Mouse (Mus musculus) midbrain, postnatal 0 days (tissue): ENCODE results near the gene Tsen2. TPM values are rescaled to one million over a fixed set of nuclear protein-coding genes. Genes with fewer than 3 reads are reported as not detected.

Experiments used
- ATAC-seq: fragments of 200-750 bp; cut with Nextera tagmentation; 2 replicates; pipeline ENCODE4 v1.8.0; 2017; ENCODE audit warnings: moderate number of reproducible peaks, mild to moderate bottlenecking, moderate TSS enrichment, moderate library complexity; ENCODE audit not compliant: low FRiP score
- DNase-seq: peaks from one replicate; pipeline ENCODE4 v3.0.0-alpha.2; 2015; ENCODE audit warnings: low spot score
- H3K27ac ChIP-seq: fragments of 300-500 bp; sonication (generic); 2 replicates; pipeline ENCODE4 v1.5.1; 2014; ENCODE audit warnings: low read depth, mild to moderate bottlenecking, low read length, mixed read lengths
- H3K27me3 ChIP-seq: fragments of 300-500 bp; sonication (generic); 2 replicates; pipeline ENCODE4 v1.6.1; 2014; ENCODE audit warnings: low read length, control low read depth, mixed read lengths; ENCODE audit not compliant: insufficient read depth
- H3K36me3 ChIP-seq: fragments of 300-500 bp; sonication (generic); 2 replicates; pipeline ENCODE4 v1.6.1; 2014; ENCODE audit warnings: low read length, control low read depth, mixed read lengths; ENCODE audit not compliant: insufficient read depth
- H3K4me1 ChIP-seq: fragments of 300-500 bp; sonication (generic); 2 replicates; pipeline ENCODE4 v1.6.1; 2014; ENCODE audit warnings: mild to moderate bottlenecking, control low read depth, antibody characterized with exemption, low read length, mixed read lengths; ENCODE audit not compliant: insufficient read depth
- H3K4me2 ChIP-seq: fragments of 300-500 bp; sonication (generic); 2 replicates; pipeline ENCODE4 v1.6.1; 2014; ENCODE audit warnings: low read depth, mild to moderate bottlenecking, low read length, mixed read lengths; ENCODE audit not compliant: poor library complexity, severe bottlenecking
- H3K4me3 ChIP-seq: fragments of 300-500 bp; sonication (generic); 2 replicates; pipeline ENCODE4 v1.5.1; 2014; ENCODE audit warnings: low read depth, mild to moderate bottlenecking, low read length, moderate library complexity
- H3K9ac ChIP-seq: fragments of 300-500 bp; sonication (generic); replicated peaks from 2 replicates; pipeline ENCODE4 v1.6.1; 2014; ENCODE audit warnings: mild to moderate bottlenecking, low read length, moderate library complexity, mixed read lengths; ENCODE audit not compliant: poor library complexity, severe bottlenecking
- H3K9me3 ChIP-seq: fragments of 300-500 bp; sonication (generic); 2 replicates; pipeline ENCODE4 v1.6.1; 2016; ENCODE audit warnings: low read length, control low read depth
- CTCF ChIP-seq: IDR thresholded peaks from 2 replicates; pipeline ENCODE4 v1.5.1; 2016; ENCODE audit warnings: antibody characterized with exemption, mild to moderate bottlenecking
- WGBS: fragments of 180-500 bp; shearing (Covaris S2); extraction: QIAGEN DNeasy Blood & Tissue Kit; methylation state at CpG from one replicate; pipeline ENCODE4 v1.1.7; 2014; 5-methylcytosine and 5-hydroxymethylcytosine counted together
- polyA plus RNA-seq: library from polyadenylated mRNA; unstranded; fragments of >200 nt; fragmentation: Nextera tagmentation; extraction: Ambion mirVana; gene quantifications from 2 replicates; pipeline ENCODE4 v1.2.1, GENCODE M21; 2015
- total RNA-seq: library from RNA; depleted of rRNA; stranded (reverse); fragments of >200 nt; gene quantifications from 2 replicates; pipeline ENCODE4 v1.2.3, GENCODE M21; 2014

Gene Tsen2
- total and polyA plus RNA-seq, 2 experiments from 2014 or later: 15.0 to 24.1 TPM

DNA sequence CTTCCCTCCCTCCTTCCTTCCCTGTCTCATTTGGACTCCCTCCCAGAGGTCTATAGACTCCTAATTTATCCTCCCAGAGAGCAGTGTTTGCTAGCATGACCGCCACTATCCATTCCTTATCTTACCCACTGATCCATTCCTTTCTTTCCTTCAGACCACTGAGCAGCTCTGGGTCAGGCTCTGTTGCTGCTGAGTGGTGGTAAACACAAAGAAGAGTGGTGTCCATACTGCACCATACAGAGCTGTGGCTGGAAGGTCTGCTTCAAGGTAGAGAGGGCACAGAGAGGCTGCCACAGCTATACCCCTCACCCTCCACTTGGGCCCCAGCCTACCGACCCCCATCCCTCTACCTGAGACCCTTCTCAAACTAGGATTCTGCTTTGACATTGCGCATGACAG lies 40.3 kb upstream of the Tsen2 start:
- TF ChIP-seq CTCF: no peak
- WGBS: 81% methylated on average over 3 of the region's 3 CpGs
- no peak overlapping the region for H3K9ac ChIP-seq

DNA sequence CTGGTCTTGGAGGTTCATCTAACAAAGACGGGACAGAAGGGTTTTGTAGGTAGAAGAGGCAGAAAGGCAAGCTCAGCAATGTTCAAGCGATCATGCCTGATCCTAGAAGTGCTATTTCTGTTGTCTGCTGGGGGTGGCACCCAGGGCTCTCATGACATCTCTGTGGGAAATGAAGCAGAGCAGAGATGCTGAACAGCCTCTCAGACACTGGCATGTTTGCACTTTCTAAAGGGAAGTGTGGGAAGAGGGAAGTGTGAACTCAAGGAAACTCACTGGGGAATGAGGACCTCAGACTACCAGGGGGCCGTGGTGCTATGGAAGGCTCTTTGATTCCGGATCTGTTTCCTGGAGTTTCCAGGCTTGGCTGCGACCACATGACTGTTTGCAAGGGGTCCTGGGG lies 39.5 kb upstream of the Tsen2 start:
- Histone ChIP-seq H3K4me2 (no peak overlapping the region), H3K36me3 (no peaks in the 10 kb centered on the region), H3K9me3 (no peaks in the 10 kb centered on the region), H3K27ac (no peak overlapping the region), H3K4me1 (no peaks in the 10 kb centered on the region), H3K27me3 (no peaks in the 10 kb centered on the region), H3K9ac (no peak overlapping the region), H3K4me3 (no peak overlapping the region)
- ATAC-seq (no peak), DNase-seq (no peak)
- no peak for TF ChIP-seq CTCF
- 90% methylated on average over 5 of the region's 5 CpGs for WGBS

More for the DNA sequence above, 40.3 kb upstream of the Tsen2 start:
- H3K4me3 ChIP-seq: no peak overlapping the region
- no peaks in the 10 kb centered on the region for H3K9me3 ChIP-seq
- no peak for ATAC-seq
- H3K4me1 ChIP-seq: no peaks in the 10 kb centered on the region
- no peak for DNase-seq
- no peaks in the 10 kb centered on the region for H3K36me3 ChIP-seq
- no peak overlapping the region for H3K4me2 ChIP-seq
- 0 out of 2 replicates have a peak, but pooled peaks cover 3% of the 10 kb centered on the region for H3K27me3 ChIP-seq
- no peak overlapping the region for H3K27ac ChIP-seq

DNA sequence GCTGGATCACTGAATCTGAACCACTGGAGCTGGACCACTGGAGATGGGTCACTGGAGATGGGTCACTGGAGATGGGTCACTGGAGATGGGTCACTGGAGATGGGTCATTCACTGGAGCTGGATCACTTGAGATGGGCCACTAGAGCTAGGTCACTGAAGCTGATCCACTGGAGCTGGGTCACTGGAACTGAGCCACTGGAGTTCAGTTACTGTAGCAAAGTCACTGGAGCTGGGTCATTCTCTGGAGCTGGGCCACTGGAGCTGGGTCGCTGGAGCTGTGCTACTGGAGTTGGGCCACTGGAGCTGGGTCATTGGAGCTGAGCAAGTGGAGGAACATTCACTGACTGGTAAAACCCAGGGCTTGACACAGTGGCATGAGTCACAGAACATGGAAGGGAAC lies 38.0 kb upstream of the Tsen2 start:
- 92% methylated on average over 1 of the region's 1 CpGs for WGBS
- ATAC-seq (no peak), DNase-seq (no peak)
- H3K9me3 ChIP-seq: no peaks in the 10 kb centered on the region
- no peak for TF ChIP-seq CTCF
- no peak overlapping the region for H3K9ac ChIP-seq
- no peak overlapping the region for H3K4me2 ChIP-seq
- H3K36me3 ChIP-seq: no peaks in the 10 kb centered on the region
- no peaks in the 10 kb centered on the region for H3K4me1 ChIP-seq
- H3K27me3 ChIP-seq: no peaks in the 10 kb centered on the region
- H3K27ac ChIP-seq: no peak overlapping the region
- H3K4me3 ChIP-seq: no peak overlapping the region

DNA sequence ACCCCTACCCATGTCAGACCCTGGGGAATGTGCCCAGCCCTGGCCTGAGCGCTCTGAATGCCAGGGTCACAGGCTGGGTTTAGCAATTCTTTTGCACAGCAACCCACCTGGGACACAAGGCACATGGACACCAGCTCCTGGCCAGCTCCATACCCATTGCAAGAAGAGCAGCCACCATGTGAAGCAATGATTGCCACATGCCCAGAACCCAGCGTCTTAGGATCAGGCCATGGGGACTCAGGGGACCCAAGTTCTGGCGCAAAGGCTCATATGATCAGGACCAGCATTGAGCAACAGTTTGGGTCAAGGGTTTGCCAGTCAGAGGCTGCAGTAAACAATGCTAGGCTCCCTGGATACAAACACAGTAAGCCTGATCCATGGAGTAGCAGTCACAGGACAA lies 33.0 kb upstream of the Tsen2 start:
- Histone ChIP-seq H3K27me3 (no peaks in the 10 kb centered on the region), H3K27ac (no peak overlapping the region), H3K4me3 (no peak overlapping the region), H3K9me3 (no peaks in the 10 kb centered on the region), H3K9ac (no peak overlapping the region), H3K36me3 (no peaks in the 10 kb centered on the region), H3K4me1 (no peaks in the 10 kb centered on the region), H3K4me2 (no peak overlapping the region)
- DNase-seq: no peak
- WGBS: 92% methylated on average over 3 of the region's 3 CpGs
- no peak for ATAC-seq
- no peak for TF ChIP-seq CTCF

- no peak for TF ChIP-seq CTCF
- ATAC-seq (no peak), DNase-seq (no peak)
- Histone ChIP-seq H3K4me1 (no peaks in the 10 kb centered on the region), H3K9me3 (no peaks in the 10 kb centered on the region), H3K9ac (no peak overlapping the region), H3K27ac (no peak overlapping the region), H3K4me3 (no peak overlapping the region), H3K4me2 (no peak overlapping the region), H3K36me3 (no peaks in the 10 kb centered on the region), H3K27me3 (no peaks in the 10 kb centered on the region)
- WGBS: 94% methylated on average over 4 of the region's 4 CpGs
Observed at GRCm38 (mm10) chr6:115513207-115513606, 31.3 kb upstream of the Tsen2 start.

- ATAC-seq: no peak
- no peak overlapping the region for H3K4me3 ChIP-seq
- WGBS: 75% methylated on average over 4 of the region's 4 CpGs
- no peak for TF ChIP-seq CTCF
- no peaks in the 10 kb centered on the region for H3K4me1 ChIP-seq
- H3K27ac ChIP-seq: no peak overlapping the region
- H3K9me3 ChIP-seq: no peaks in the 10 kb centered on the region
- no peak overlapping the region for H3K9ac ChIP-seq
- H3K27me3 ChIP-seq: no peaks in the 10 kb centered on the region
- no peaks in the 10 kb centered on the region for H3K36me3 ChIP-seq
- H3K4me2 ChIP-seq: no peak overlapping the region
- DNase-seq: no peak
Observed at GRCm38 (mm10) chr6:115517904-115518303, 26.6 kb upstream of the Tsen2 start.
